Mouse (Mus musculus): ENCODE measurements around the gene Pax7. TPM values are rescaled to one million over a fixed set of nuclear protein-coding genes. Genes with fewer than 3 reads are reported as not detected.

Gene Pax7
- polyA plus RNA-seq, 1 experiment from 2014 or later: not detected

- Histone ChIP-seq H3K27me3 (ENCODE audit: control insufficient read depth, insufficient read depth, low read length) (no peaks in the 10 kb centered on the region), H3K36me3 (ENCODE audit: control insufficient read depth, insufficient read depth, low read length) (no peaks in the 10 kb centered on the region), H3K4me1 (ENCODE audit: control insufficient read depth, insufficient read depth, low read length) (no peaks in the 10 kb centered on the region), H3K4me3 (ENCODE audit: low read length) (no peak overlapping the region), H3K9ac (ENCODE audit: low read depth, low read length) (no peak overlapping the region), H3K4me2 (replicated peaks; ENCODE audit: low read depth, low read length) (no peak overlapping the region), H3K9me3 (ENCODE audit: control insufficient read depth, low read length) (no peaks in the 10 kb centered on the region), H3K27ac (ENCODE audit: low read depth, low read length) (no peak overlapping the region)
- ATAC-seq (ENCODE audit: low FRiP score, low TSS enrichment): no peak
- 41% methylated on average over 12 of the region's 12 CpGs for WGBS
These were observed 86.0 kb downstream of the Pax7 start for GRCm38 (mm10) chr4:139747190-139747936.

GRCm38 (mm10) chr4:139746177-139746576 lies 87.2 kb downstream of the Pax7 start:
- 42% methylated on average over 12 of the region's 12 CpGs for WGBS
- H3K27me3 ChIP-seq (ENCODE audit: control insufficient read depth, insufficient read depth, low read length): no peaks in the 10 kb centered on the region
- ATAC-seq (ENCODE audit: low FRiP score, low TSS enrichment): no peak

DNA sequence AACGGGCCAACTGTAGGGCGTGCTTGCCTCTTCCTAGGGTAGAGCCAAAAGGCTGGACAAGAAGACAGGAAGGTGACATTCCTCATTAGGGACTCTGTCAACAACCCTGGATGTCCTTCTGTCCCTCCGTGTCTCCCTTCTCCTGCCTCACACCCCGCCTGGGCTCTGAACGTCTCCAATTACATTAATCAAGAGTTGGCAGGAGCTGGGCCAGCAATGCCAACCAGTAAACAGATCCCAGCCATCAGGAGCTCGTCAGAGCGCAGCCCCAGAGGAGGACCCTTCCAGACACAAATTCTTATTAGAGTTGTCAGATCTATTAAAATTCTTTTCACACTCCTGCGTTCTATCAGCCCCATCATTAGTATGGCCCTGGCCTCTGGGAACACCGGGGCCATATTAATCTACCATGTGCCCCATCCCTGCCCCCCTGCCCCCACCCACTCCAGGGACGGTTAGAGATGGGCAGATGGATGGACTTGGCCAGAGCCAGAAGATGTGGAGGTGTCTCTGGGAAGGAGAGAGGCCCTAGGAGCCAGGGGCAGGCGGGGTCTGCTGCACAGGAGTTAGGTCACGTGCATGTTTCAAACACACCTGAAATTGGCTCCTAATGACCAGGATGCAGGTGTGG lies 88.4 kb downstream of the Pax7 start:
- no peak overlapping the region for H3K9ac ChIP-seq (ENCODE audit: low read depth, low read length)
- H3K4me1 ChIP-seq (ENCODE audit: control insufficient read depth, insufficient read depth, low read length): no peaks in the 10 kb centered on the region
- H3K27ac ChIP-seq (ENCODE audit: low read depth, low read length): no peak overlapping the region
- 48% methylated on average over 12 of the region's 12 CpGs for WGBS
- no peak for ATAC-seq (ENCODE audit: low FRiP score, low TSS enrichment)
- H3K27me3 ChIP-seq (ENCODE audit: control insufficient read depth, insufficient read depth, low read length): no peaks in the 10 kb centered on the region
- no peak overlapping the region for H3K4me3 ChIP-seq (ENCODE audit: low read length)
- no peaks in the 10 kb centered on the region for H3K9me3 ChIP-seq (ENCODE audit: control insufficient read depth, low read length)
- H3K4me2 ChIP-seq (replicated peaks; ENCODE audit: low read depth, low read length): no peak overlapping the region
- H3K36me3 ChIP-seq (ENCODE audit: control insufficient read depth, insufficient read depth, low read length): no peaks in the 10 kb centered on the region

More at GRCm38 (mm10) chr4:139746177-139746576, 87.2 kb downstream of the Pax7 start:
- no peaks in the 10 kb centered on the region for H3K4me1 ChIP-seq (ENCODE audit: control insufficient read depth, insufficient read depth, low read length)
- no peak overlapping the region for H3K27ac ChIP-seq (ENCODE audit: low read depth, low read length)
- H3K4me2 ChIP-seq (replicated peaks; ENCODE audit: low read depth, low read length): no peak overlapping the region
- no peak overlapping the region for H3K4me3 ChIP-seq (ENCODE audit: low read length)
- no peaks in the 10 kb centered on the region for H3K9me3 ChIP-seq (ENCODE audit: control insufficient read depth, low read length)
- no peak overlapping the region for H3K9ac ChIP-seq (ENCODE audit: low read depth, low read length)
- H3K36me3 ChIP-seq (ENCODE audit: control insufficient read depth, insufficient read depth, low read length): no peaks in the 10 kb centered on the region

DNA sequence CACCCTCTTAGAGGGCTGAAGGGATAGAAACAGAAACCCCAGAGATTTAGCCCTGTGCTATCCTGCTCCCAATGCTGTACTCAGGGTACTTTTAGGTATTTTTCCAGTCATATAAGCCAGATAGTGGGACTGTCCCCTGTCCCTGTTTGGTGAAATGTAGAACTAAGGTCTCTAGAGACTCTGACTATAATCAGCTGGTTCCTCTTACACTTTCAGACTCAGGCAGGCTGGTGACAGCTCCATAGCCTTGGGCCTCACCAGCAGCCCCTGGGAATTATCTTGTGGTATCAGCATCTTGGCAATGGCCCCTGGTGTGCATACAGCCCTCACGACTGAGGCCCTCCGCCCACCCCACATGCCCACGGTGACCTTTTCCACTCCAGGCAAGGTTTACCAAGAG lies 89.7 kb downstream of the Pax7 start:
- Histone ChIP-seq H3K4me1 (ENCODE audit: control insufficient read depth, insufficient read depth, low read length) (no peaks in the 10 kb centered on the region), H3K27me3 (ENCODE audit: control insufficient read depth, insufficient read depth, low read length) (no peaks in the 10 kb centered on the region), H3K9me3 (ENCODE audit: control insufficient read depth, low read length) (no peaks in the 10 kb centered on the region), H3K4me2 (replicated peaks; ENCODE audit: low read depth, low read length) (no peak overlapping the region), H3K9ac (ENCODE audit: low read depth, low read length) (no peak overlapping the region), H3K27ac (ENCODE audit: low read depth, low read length) (no peak overlapping the region), H3K4me3 (ENCODE audit: low read length) (no peak overlapping the region), H3K36me3 (ENCODE audit: control insufficient read depth, insufficient read depth, low read length) (no peaks in the 10 kb centered on the region)
- WGBS: 78% methylated on average over 3 of the region's 3 CpGs
- no peak for ATAC-seq (ENCODE audit: low FRiP score, low TSS enrichment)

GRCm38 (mm10) chr4:139737035-139737434 lies 96.3 kb downstream of the Pax7 start:
- no peaks in the 10 kb centered on the region for H3K36me3 ChIP-seq (ENCODE audit: control insufficient read depth, insufficient read depth, low read length)
- WGBS: 74% methylated on average over 9 of the region's 9 CpGs

GRCm38 (mm10) chr4:139727101-139727500 lies 106.2 kb downstream of the Pax7 start:
- peaks cover 7% of the 10 kb centered on the region; the same call in 1 of the 2 replicates for H3K9me3 ChIP-seq (ENCODE audit: control insufficient read depth, low read length)
- no peaks in the 10 kb centered on the region for H3K27me3 ChIP-seq (ENCODE audit: control insufficient read depth, insufficient read depth, low read length)
- H3K27ac ChIP-seq (ENCODE audit: low read depth, low read length): no peak overlapping the region
- H3K9ac ChIP-seq (ENCODE audit: low read depth, low read length): no peak overlapping the region
- H3K4me3 ChIP-seq (ENCODE audit: low read length): no peak overlapping the region
- no peak for ATAC-seq (ENCODE audit: low FRiP score, low TSS enrichment)
- H3K4me2 ChIP-seq (replicated peaks; ENCODE audit: low read depth, low read length): no peak overlapping the region
- 51% methylated on average over 2 of the region's 2 CpGs for WGBS
- no peaks in the 10 kb centered on the region for H3K4me1 ChIP-seq (ENCODE audit: control insufficient read depth, insufficient read depth, low read length)
- no peaks in the 10 kb centered on the region for H3K36me3 ChIP-seq (ENCODE audit: control insufficient read depth, insufficient read depth, low read length)

More at GRCm38 (mm10) chr4:139737035-139737434, 96.3 kb downstream of the Pax7 start:
- no peak for ATAC-seq (ENCODE audit: low FRiP score, low TSS enrichment)
- no peak overlapping the region for H3K27ac ChIP-seq (ENCODE audit: low read depth, low read length)
- no peak overlapping the region for H3K4me3 ChIP-seq (ENCODE audit: low read length)
- no peak overlapping the region for H3K9ac ChIP-seq (ENCODE audit: low read depth, low read length)
- no peaks in the 10 kb centered on the region for H3K4me1 ChIP-seq (ENCODE audit: control insufficient read depth, insufficient read depth, low read length)
- H3K9me3 ChIP-seq (ENCODE audit: control insufficient read depth, low read length): no peaks in the 10 kb centered on the region
- no peak overlapping the region for H3K4me2 ChIP-seq (replicated peaks; ENCODE audit: low read depth, low read length)
- H3K27me3 ChIP-seq (ENCODE audit: control insufficient read depth, insufficient read depth, low read length): no peaks in the 10 kb centered on the region

DNA sequence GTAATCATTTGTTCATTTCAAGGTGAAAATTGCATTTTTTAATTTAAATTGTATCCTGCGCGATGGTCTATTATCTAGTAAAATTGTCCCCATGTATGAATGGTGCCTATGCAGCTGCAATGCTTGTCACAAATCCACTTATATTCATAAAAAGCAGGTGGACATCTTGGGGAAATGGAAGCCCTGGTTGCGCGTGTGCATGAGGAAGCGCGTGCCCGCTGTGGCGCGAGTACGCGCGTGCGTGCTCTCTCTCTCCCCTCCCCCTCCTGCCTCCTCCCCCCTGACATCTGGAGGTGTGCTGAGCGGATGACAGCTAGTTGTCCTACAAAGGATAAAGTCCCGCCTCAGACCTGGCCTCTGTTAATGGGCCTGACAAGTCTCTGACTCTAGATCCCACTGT lies 107.9 kb downstream of the Pax7 start:
- Histone ChIP-seq H3K27me3 (ENCODE audit: control insufficient read depth, insufficient read depth, low read length) (no peaks in the 10 kb centered on the region), H3K9ac (ENCODE audit: low read depth, low read length) (no peak overlapping the region), H3K36me3 (ENCODE audit: control insufficient read depth, insufficient read depth, low read length) (no peaks in the 10 kb centered on the region), H3K27ac (ENCODE audit: low read depth, low read length) (no peak overlapping the region), H3K9me3 (ENCODE audit: control insufficient read depth, low read length) (peaks cover 4% of the 10 kb centered on the region; the same call in 1 of the 2 replicates), H3K4me3 (ENCODE audit: low read length) (no peak overlapping the region), H3K4me2 (replicated peaks; ENCODE audit: low read depth, low read length) (no peak overlapping the region), H3K4me1 (ENCODE audit: control insufficient read depth, insufficient read depth, low read length) (no peaks in the 10 kb centered on the region)
- no peak for ATAC-seq (ENCODE audit: low FRiP score, low TSS enrichment)
- WGBS: 57% methylated on average over 15 of the region's 15 CpGs

DNA sequence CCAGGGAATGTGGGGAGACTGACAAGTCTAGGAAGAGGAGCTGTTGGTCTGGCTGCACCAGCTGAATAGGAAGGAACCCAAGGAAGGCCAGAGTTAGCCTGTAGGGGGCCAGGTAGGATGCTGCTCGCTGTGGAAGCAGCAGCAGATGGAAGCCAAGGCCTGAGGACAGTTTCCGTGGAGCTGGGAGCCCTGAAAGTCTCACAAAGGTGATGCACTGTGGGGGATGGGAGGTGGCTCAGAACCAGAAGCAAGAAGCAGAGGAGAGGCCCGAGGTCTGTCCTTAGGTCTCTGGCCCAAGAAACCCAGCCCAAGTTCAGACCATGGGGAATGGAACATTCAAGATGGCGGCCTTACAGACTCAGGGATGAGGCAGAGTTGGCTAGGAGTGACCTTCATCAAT lies 109.0 kb downstream of the Pax7 start:
- Histone ChIP-seq H3K4me2 (replicated peaks; ENCODE audit: low read depth, low read length) (no peak overlapping the region), H3K4me3 (ENCODE audit: low read length) (no peak overlapping the region), H3K4me1 (ENCODE audit: control insufficient read depth, insufficient read depth, low read length) (no peaks in the 10 kb centered on the region), H3K9ac (ENCODE audit: low read depth, low read length) (no peak overlapping the region), H3K27ac (ENCODE audit: low read depth, low read length) (no peak overlapping the region), H3K27me3 (ENCODE audit: control insufficient read depth, insufficient read depth, low read length) (no peaks in the 10 kb centered on the region), H3K9me3 (ENCODE audit: control insufficient read depth, low read length) (no peaks in the 10 kb centered on the region), H3K36me3 (ENCODE audit: control insufficient read depth, insufficient read depth, low read length) (no peaks in the 10 kb centered on the region)
- ATAC-seq (ENCODE audit: low FRiP score, low TSS enrichment): no peak
- WGBS: 63% methylated on average over 4 of the region's 4 CpGs

- Histone ChIP-seq H3K9me3 (ENCODE audit: control insufficient read depth, low read length) (no peaks in the 10 kb centered on the region), H3K4me3 (ENCODE audit: low read length) (no peak overlapping the region), H3K36me3 (ENCODE audit: control insufficient read depth, insufficient read depth, low read length) (no peaks in the 10 kb centered on the region), H3K27me3 (ENCODE audit: control insufficient read depth, insufficient read depth, low read length) (no peaks in the 10 kb centered on the region), H3K4me2 (replicated peaks; ENCODE audit: low read depth, low read length) (no peak overlapping the region), H3K27ac (ENCODE audit: low read depth, low read length) (no peak overlapping the region), H3K4me1 (ENCODE audit: control insufficient read depth, insufficient read depth, low read length) (no peaks in the 10 kb centered on the region), H3K9ac (ENCODE audit: low read depth, low read length) (no peak overlapping the region)
- WGBS: 85% methylated on average over 5 of the region's 5 CpGs
- no peak for ATAC-seq (ENCODE audit: low FRiP score, low TSS enrichment)
These were observed 114.3 kb downstream of the Pax7 start for GRCm38 (mm10) chr4:139718978-139719377.
